ENCODE assay signal across 8 mouse cellular contexts in genomic region chr4:137047840-137048549, GRCm38 (mm10). TPM values are rescaled to one million over a fixed set of nuclear protein-coding genes. Genes with fewer than 3 reads are reported as not detected.
DNase-seq lines count a peak whose midpoint lies in the region; ATAC-seq and TF ChIP-seq lines count a peak whose summit lies in the region.

No protein-coding gene starts in this region.

- peaks cover 18% of the 10 kb centered on the region for H3K4me1 ChIP-seq in cerebellum, adult 2 months (ENCODE audit: control insufficient read depth, insufficient read depth, low read length)
- peaks cover 11% of the 10 kb centered on the region for H3K4me1 ChIP-seq in megakaryocyte, embryonic 14.5 days

- DNase-seq in cerebellum, adult 2 months = peak in 1 of 2 experiments; percentile 53
- DNase-seq in cerebellum, adult 11 months = no peak
- peak; percentile 38 for DNase-seq in 3T3-L1 (ENCODE audit: low read depth, low spot score)
- peak; percentile 48 for DNase-seq in embryo, embryonic 10.5 days (ENCODE audit: low spot score)
- no peak for DNase-seq in frontal cortex, postnatal 25 days (ENCODE audit: low spot score in 2 of 2)
- DNase-seq in right cerebral cortex, postnatal 36 days (ENCODE audit: low spot score in 2 of 2) = no peak

- H3K9me3 ChIP-seq in megakaryocyte, embryonic 14.5 days = peaks cover 17% of the 10 kb centered on the region

- peak; percentile 41 for ATAC-seq in inflammation-experienced regulatory T-cells, adult 6 months

- under 1% methylated on average over 52 of the region's 52 CpGs for WGBS in cerebellum, adult 2 months

- TF ChIP-seq CTCF in cerebellum, adult 2 months (IDR thresholded peaks at IDR 0.05; ENCODE audit: borderline replicate concordance, insufficient read depth, low read depth, low read length) = no peak

- peak overlapping the region; percentile 63 for H3K4me3 ChIP-seq in cerebellum, adult 2 months (replicated peaks; ENCODE audit: insufficient read depth, low read depth, low read length)
- H3K4me3 ChIP-seq in megakaryocyte, embryonic 14.5 days (replicated peaks) = peak overlapping the region; percentile 95

- no peak for TF ChIP-seq POLR2A in cerebellum, adult 2 months (IDR thresholded peaks at IDR 0.05; ENCODE audit: borderline replicate concordance, insufficient read depth, low read length)

- peak overlapping the region; percentile 49 for H3K27ac ChIP-seq in cerebellum, adult 2 months (ENCODE audit: insufficient read depth, low read length)

- no peaks in the 10 kb centered on the region for H3K27me3 ChIP-seq in cerebellum, adult 2 months (ENCODE audit: control insufficient read depth, insufficient read depth, low read length)
- peaks cover 29% of the 10 kb centered on the region for H3K27me3 ChIP-seq in megakaryocyte, embryonic 14.5 days (replicated peaks)

- no peaks in the 10 kb centered on the region for H3K36me3 ChIP-seq in megakaryocyte, embryonic 14.5 days (replicated peaks; ENCODE audit: low read length)

RNA-seq across cellular contexts. Expression of gene Zbtb40, which starts 0.6 kb away (rescaled TPM):
- 10.2 and 12.6 TPM in 2 replicates for polyA plus RNA-seq in cerebellum, adult 2 months (2012; rRNA removed)
- polyA plus RNA-seq in inflammation-experienced regulatory T-cells, adult 6 months (2017; shearing (Covaris generic)) = 1 to 10 TPM; 4.3 to 6.6 (median 6.1) TPM
- polyA plus RNA-seq in megakaryocyte, embryonic 14.5 days (2012; ENCODE audit: insufficient read depth, low replicate concordance) = 0.44 and 1.6 TPM in 2 replicates

Comparison
In these comparisons a context has a peak if more than half of its experiments do, and no peak if none do; other contexts are left out.
1. DNase-seq: peak in 3T3-L1 (single experiment) and embryo, embryonic 10.5 days (single experiment); none in cerebellum, adult 11 months (single experiment), frontal cortex, postnatal 25 days (0 of 2) and right cerebral cortex, postnatal 36 days (0 of 2).